Mouse (Mus musculus): ENCODE measurements around the gene Pcyt1a. TPM values are rescaled to one million over a fixed set of nuclear protein-coding genes. Genes with fewer than 3 reads are reported as not detected.
A peak's percentile ranks its signal among the peaks of the same experiment; 100 is the strongest.

Pcyt1a gene
- total and polyA plus RNA-seq, 3 experiments: 50.2 to 104 (median 101) TPM

GRCm38 (mm10) chr16:32427506-32427905, 3.2 kb upstream of the Pcyt1a start:
- Histone ChIP-seq H3K36me3 (replicated peaks) (peaks cover 18% of the 10 kb centered on the region), H3K9me3 (replicated peaks) (no peaks in the 10 kb centered on the region), H3K4me3 (ENCODE audit: low read depth, low read length) (no peak overlapping the region), H3K27me3 (ENCODE audit: insufficient read depth, low read length) (no peaks in the 10 kb centered on the region), H3K4me1 (ENCODE audit: insufficient read depth, low read depth, low read length) (peaks cover 33% of the 10 kb centered on the region)
- ATAC-seq (ENCODE audit: extremely low read depth, insufficient number of reproducible peaks, low FRiP score, poor library complexity, severe bottlenecking) (no peak), DNase-seq (ENCODE audit: low spot score) (no peak)
- TF ChIP-seq TAL1 (conservative IDR thresholded peaks at IDR 0.05; ENCODE audit: low read depth, low read length): no peak
- TF ChIP-seq CTCF (IDR thresholded peaks at IDR 0.05; ENCODE audit: low read depth, low read length): no peak
- no peak for TF ChIP-seq GATA2 (IDR thresholded peaks at IDR 0.05; ENCODE audit: borderline replicate concordance, low read depth, low read length)
- no peak for TF ChIP-seq POLR2AphosphoS5 (IDR thresholded peaks at IDR 0.05; ENCODE audit: insufficient replicate concordance, low read depth, low read length)

- H3K4me1 ChIP-seq (ENCODE audit: insufficient read depth, low read depth, low read length): peaks cover 59% of the 10 kb centered on the region
- TF ChIP-seq TAL1 (conservative IDR thresholded peaks at IDR 0.05; ENCODE audit: low read depth, low read length): no peak
- TF ChIP-seq GATA2 (IDR thresholded peaks at IDR 0.05; ENCODE audit: borderline replicate concordance, low read depth, low read length): no peak
- TF ChIP-seq GATA1 (IDR thresholded peaks at IDR 0.05; ENCODE audit: borderline replicate concordance, low read length): no peak
- TF ChIP-seq CTCF (IDR thresholded peaks at IDR 0.05; ENCODE audit: low read depth, low read length): no peak
- no peak for TF ChIP-seq POLR2AphosphoS5 (IDR thresholded peaks at IDR 0.05; ENCODE audit: insufficient replicate concordance, low read depth, low read length)
- H3K4me3 ChIP-seq (ENCODE audit: low read depth, low read length): peak overlapping the region; percentile 85
- H3K36me3 ChIP-seq (replicated peaks): peaks cover 28% of the 10 kb centered on the region
- DNase-seq (ENCODE audit: low spot score): peak; percentile 43
- ATAC-seq (ENCODE audit: extremely low read depth, insufficient number of reproducible peaks, low FRiP score, poor library complexity, severe bottlenecking): no peak
- H3K9me3 ChIP-seq (replicated peaks): no peaks in the 10 kb centered on the region
- no peaks in the 10 kb centered on the region for H3K27me3 ChIP-seq (ENCODE audit: insufficient read depth, low read length)
Observed at GRCm38 (mm10) chr16:32431047-32431591, 398 bp downstream of the Pcyt1a start.

- peaks cover 29% of the 10 kb centered on the region for H3K36me3 ChIP-seq (replicated peaks)
- no peaks in the 10 kb centered on the region for H3K9me3 ChIP-seq (replicated peaks)
- peak overlapping the region; percentile 85 for H3K4me3 ChIP-seq (ENCODE audit: low read depth, low read length)
- no peaks in the 10 kb centered on the region for H3K27me3 ChIP-seq (ENCODE audit: insufficient read depth, low read length)
- ATAC-seq (ENCODE audit: extremely low read depth, insufficient number of reproducible peaks, low FRiP score, poor library complexity, severe bottlenecking) (no peak), DNase-seq (ENCODE audit: low spot score) (no peak)
- TF ChIP-seq TAL1 (conservative IDR thresholded peaks at IDR 0.05; ENCODE audit: low read depth, low read length) (no peak), CTCF (IDR thresholded peaks at IDR 0.05; ENCODE audit: low read depth, low read length) (no peak), GATA1 (IDR thresholded peaks at IDR 0.05; ENCODE audit: borderline replicate concordance, low read length) (no peak), POLR2AphosphoS5 (IDR thresholded peaks at IDR 0.05; ENCODE audit: insufficient replicate concordance, low read depth, low read length) (no peak), GATA2 (IDR thresholded peaks at IDR 0.05; ENCODE audit: borderline replicate concordance, low read depth, low read length) (no peak)
- H3K4me1 ChIP-seq (ENCODE audit: insufficient read depth, low read depth, low read length): peaks cover 67% of the 10 kb centered on the region
Observed at GRCm38 (mm10) chr16:32431926-32432325, 1.2 kb downstream of the Pcyt1a start.

GRCm38 (mm10) chr16:32433138-32433537, 2.4 kb downstream of the Pcyt1a start:
- H3K9me3 ChIP-seq (replicated peaks): no peaks in the 10 kb centered on the region

GRCm38 (mm10) chr16:32434066-32434465, 3.3 kb downstream of the Pcyt1a start:
- DNase-seq (ENCODE audit: low spot score) (peak; percentile 66), ATAC-seq (ENCODE audit: extremely low read depth, insufficient number of reproducible peaks, low FRiP score, poor library complexity, severe bottlenecking) (peak; percentile 51)
- H3K4me3 ChIP-seq (ENCODE audit: low read depth, low read length): no peak overlapping the region; the same call in 1 of the 2 replicates
- H3K36me3 ChIP-seq (replicated peaks): peaks cover 31% of the 10 kb centered on the region
- no peaks in the 10 kb centered on the region for H3K9me3 ChIP-seq (replicated peaks)
- TF ChIP-seq TAL1 (conservative IDR thresholded peaks at IDR 0.05; ENCODE audit: low read depth, low read length) (no peak), POLR2AphosphoS5 (IDR thresholded peaks at IDR 0.05; ENCODE audit: insufficient replicate concordance, low read depth, low read length) (no peak), CTCF (IDR thresholded peaks at IDR 0.05; ENCODE audit: low read depth, low read length) (no peak), GATA2 (IDR thresholded peaks at IDR 0.05; ENCODE audit: borderline replicate concordance, low read depth, low read length) (no peak), GATA1 (IDR thresholded peaks at IDR 0.05; ENCODE audit: borderline replicate concordance, low read length) (no peak)
- H3K4me1 ChIP-seq (ENCODE audit: insufficient read depth, low read depth, low read length): peaks cover 75% of the 10 kb centered on the region
- no peaks in the 10 kb centered on the region for H3K27me3 ChIP-seq (ENCODE audit: insufficient read depth, low read length)

More at GRCm38 (mm10) chr16:32433138-32433537, 2.4 kb downstream of the Pcyt1a start:
- TF ChIP-seq GATA1 (IDR thresholded peaks at IDR 0.05; ENCODE audit: borderline replicate concordance, low read length) (no peak), GATA2 (IDR thresholded peaks at IDR 0.05; ENCODE audit: borderline replicate concordance, low read depth, low read length) (no peak), CTCF (IDR thresholded peaks at IDR 0.05; ENCODE audit: low read depth, low read length) (no peak), TAL1 (conservative IDR thresholded peaks at IDR 0.05; ENCODE audit: low read depth, low read length) (no peak), POLR2AphosphoS5 (IDR thresholded peaks at IDR 0.05; ENCODE audit: insufficient replicate concordance, low read depth, low read length) (no peak)
- no peak for ATAC-seq (ENCODE audit: extremely low read depth, insufficient number of reproducible peaks, low FRiP score, poor library complexity, severe bottlenecking)
- Histone ChIP-seq H3K36me3 (replicated peaks) (peaks cover 30% of the 10 kb centered on the region), H3K4me3 (ENCODE audit: low read depth, low read length) (no peak overlapping the region; the same call in 1 of the 2 replicates), H3K4me1 (ENCODE audit: insufficient read depth, low read depth, low read length) (peaks cover 75% of the 10 kb centered on the region), H3K27me3 (ENCODE audit: insufficient read depth, low read length) (no peaks in the 10 kb centered on the region)
- DNase-seq (ENCODE audit: low spot score): no peak

GRCm38 (mm10) chr16:32434691-32435090, 4.0 kb downstream of the Pcyt1a start:
- Histone ChIP-seq H3K4me1 (ENCODE audit: insufficient read depth, low read depth, low read length) (peaks cover 71% of the 10 kb centered on the region), H3K9me3 (replicated peaks) (no peaks in the 10 kb centered on the region), H3K36me3 (replicated peaks) (peaks cover 36% of the 10 kb centered on the region), H3K4me3 (ENCODE audit: low read depth, low read length) (no peak overlapping the region; the same call in 1 of the 2 replicates), H3K27me3 (ENCODE audit: insufficient read depth, low read length) (no peaks in the 10 kb centered on the region)
- no peak for TF ChIP-seq TAL1 (conservative IDR thresholded peaks at IDR 0.05; ENCODE audit: low read depth, low read length)
- TF ChIP-seq GATA1 (IDR thresholded peaks at IDR 0.05; ENCODE audit: borderline replicate concordance, low read length): no peak
- no peak for TF ChIP-seq POLR2AphosphoS5 (IDR thresholded peaks at IDR 0.05; ENCODE audit: insufficient replicate concordance, low read depth, low read length)
- no peak for TF ChIP-seq GATA2 (IDR thresholded peaks at IDR 0.05; ENCODE audit: borderline replicate concordance, low read depth, low read length)
- no peak for TF ChIP-seq CTCF (IDR thresholded peaks at IDR 0.05; ENCODE audit: low read depth, low read length)
- no peak for DNase-seq (ENCODE audit: low spot score)
- no peak for ATAC-seq (ENCODE audit: extremely low read depth, insufficient number of reproducible peaks, low FRiP score, poor library complexity, severe bottlenecking)

Data from G1E (cell line).